Mouse (Mus musculus): ENCODE data around the gene Dnajc11.

Dnajc11 gene

GRCm38 (mm10) chr4:152009076-152010051, 75.9 kb downstream of the Dnajc11 start:
- peak; percentile 52 to 61 for DNase-seq

GRCm38 (mm10) chr4:152010091-152010706, 76.7 kb downstream of the Dnajc11 start:
- DNase-seq: peak in 1 of 2 experiments; percentile 27

- DNase-seq: no peak
Measured at GRCm38 (mm10) chr4:152010707-152011134, 77.2 kb downstream of the Dnajc11 start.

GRCm38 (mm10) chr4:152011171-152011760, 77.8 kb downstream of the Dnajc11 start:
- DNase-seq: no peak

- DNase-seq: no peak
Measured at GRCm38 (mm10) chr4:152012109-152012508, 78.6 kb downstream of the Dnajc11 start.

GRCm38 (mm10) chr4:152013036-152013813, 79.7 kb downstream of the Dnajc11 start:
- no peak for DNase-seq

- no peak for DNase-seq
Measured at GRCm38 (mm10) chr4:152019073-152019472, 85.6 kb downstream of the Dnajc11 start.

- no peak for DNase-seq
Measured at GRCm38 (mm10) chr4:152020024-152020423, 86.5 kb downstream of the Dnajc11 start.

- no peak for DNase-seq
Measured at GRCm38 (mm10) chr4:152021568-152022097, 88.1 kb downstream of the Dnajc11 start.

- no peak for DNase-seq
Measured at GRCm38 (mm10) chr4:152022506-152022905, 89.0 kb downstream of the Dnajc11 start.

GRCm38 (mm10) chr4:152024525-152024924, 91.0 kb downstream of the Dnajc11 start:
- DNase-seq: no peak

GRCm38 (mm10) chr4:152026751-152027508, 93.4 kb downstream of the Dnajc11 start:
- no peak for DNase-seq

GRCm38 (mm10) chr4:152027524-152027923, 94.0 kb downstream of the Dnajc11 start, which contains the start of gene Zbtb48:
Zbtb48 (minus strand) TSS chr4:152027671.
- peak; percentile 94 to 95 for DNase-seq

GRCm38 (mm10) chr4:152028456-152028855, 95.0 kb downstream of the Dnajc11 start:
- no peak for DNase-seq

- DNase-seq: peak; percentile 55 to 60
Measured at GRCm38 (mm10) chr4:152029087-152029486, 95.6 kb downstream of the Dnajc11 start.

GRCm38 (mm10) chr4:152029997-152030396, 96.5 kb downstream of the Dnajc11 start:
- no peak for DNase-seq

Data from B cell, adult 2 months (primary cell).